Mouse (Mus musculus): ENCODE results near the gene AL607142.1. TPM values are rescaled to one million over a fixed set of nuclear protein-coding genes. Genes with fewer than 3 reads are reported as not detected.

AL607142.1 gene
- polyA plus RNA-seq, 1 experiment from 2014 or later = not detected

GRCm38 (mm10) chr4:120032320-120032983 is 32.3 kb upstream of the AL607142.1 start:
- Histone ChIP-seq H3K27ac (no peak overlapping the region), H3K4me2 (ENCODE audit: low read length) (peak overlapping the region; percentile 97), H3K27me3 (ENCODE audit: insufficient read depth, low read length) (peaks cover 17% of the 10 kb centered on the region), H3K4me1 (replicated peaks; ENCODE audit: insufficient read depth, low read length) (peaks cover 4% of the 10 kb centered on the region), H3K4me3 (replicated peaks; ENCODE audit: low read depth, low read length) (peak overlapping the region; percentile 51), H3K9me3 (replicated peaks; ENCODE audit: low read length) (no peaks in the 10 kb centered on the region), H3K9ac (ENCODE audit: low read depth, low read length) (peak overlapping the region; percentile 47; the same call in 1 of the 2 replicates), H3K36me3 (ENCODE audit: insufficient read depth, low read length) (no peaks in the 10 kb centered on the region)
- peak; percentile 63 for DNase-seq (ENCODE audit: low spot score)
- WGBS = under 1% methylated on average over 57 of the region's 70 CpGs
- TF ChIP-seq CTCF (IDR thresholded peaks at IDR 0.05; ENCODE audit: low read depth) = no peak
- peak; percentile 76 for ATAC-seq (replicated peaks; ENCODE audit: low FRiP score, low read depth)

- Histone ChIP-seq H3K9ac (ENCODE audit: low read depth, low read length) (peak overlapping the region; percentile 47; the same call in 1 of the 2 replicates), H3K36me3 (ENCODE audit: insufficient read depth, low read length) (no peaks in the 10 kb centered on the region), H3K27ac (no peak overlapping the region), H3K4me3 (replicated peaks; ENCODE audit: low read depth, low read length) (peak overlapping the region; percentile 51), H3K4me1 (replicated peaks; ENCODE audit: insufficient read depth, low read length) (peaks cover 4% of the 10 kb centered on the region), H3K4me2 (ENCODE audit: low read length) (peak overlapping the region; percentile 97), H3K27me3 (ENCODE audit: insufficient read depth, low read length) (peaks cover 17% of the 10 kb centered on the region), H3K9me3 (replicated peaks; ENCODE audit: low read length) (no peaks in the 10 kb centered on the region)
- under 1% methylated on average over 27 of the region's 38 CpGs for WGBS
- ATAC-seq (replicated peaks; ENCODE audit: low FRiP score, low read depth) = no peak
- TF ChIP-seq CTCF (IDR thresholded peaks at IDR 0.05; ENCODE audit: low read depth) = no peak
- DNase-seq (ENCODE audit: low spot score) = no peak
These were observed 31.8 kb upstream of the AL607142.1 start for GRCm38 (mm10) chr4:120032984-120033355.

DNA sequence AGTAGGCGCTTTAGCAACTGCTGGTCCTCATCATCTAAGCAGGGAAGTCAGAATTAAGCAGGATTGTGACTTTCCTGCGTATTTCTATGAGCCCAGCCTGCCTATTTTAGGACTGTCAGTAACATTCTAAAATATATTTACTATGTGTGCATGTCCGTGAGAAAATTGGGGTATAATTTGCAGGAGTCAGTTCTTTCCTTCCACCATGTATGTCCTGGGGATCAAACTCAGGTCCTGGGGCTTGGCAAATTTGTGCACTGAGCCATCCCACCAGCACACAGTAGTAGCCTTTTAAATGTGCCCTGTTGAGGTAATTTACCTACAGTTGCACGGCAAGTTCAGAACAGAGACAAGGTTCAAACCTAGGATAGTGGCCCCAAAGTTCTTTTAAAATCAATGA is 28.5 kb upstream of the AL607142.1 start:
- ATAC-seq (replicated peaks; ENCODE audit: low FRiP score, low read depth) (no peak), DNase-seq (ENCODE audit: low spot score) (no peak)
- Histone ChIP-seq H3K4me2 (ENCODE audit: low read length) (no peak overlapping the region), H3K4me1 (replicated peaks; ENCODE audit: insufficient read depth, low read length) (peaks cover 4% of the 10 kb centered on the region), H3K9me3 (replicated peaks; ENCODE audit: low read length) (no peaks in the 10 kb centered on the region), H3K27me3 (ENCODE audit: insufficient read depth, low read length) (peaks cover 17% of the 10 kb centered on the region), H3K4me3 (replicated peaks; ENCODE audit: low read depth, low read length) (no peak overlapping the region), H3K36me3 (ENCODE audit: insufficient read depth, low read length) (no peaks in the 10 kb centered on the region), H3K27ac (no peak overlapping the region), H3K9ac (ENCODE audit: low read depth, low read length) (no peak overlapping the region)
- 89% methylated on average over 4 of the region's 4 CpGs for WGBS
- TF ChIP-seq CTCF (IDR thresholded peaks at IDR 0.05; ENCODE audit: low read depth) = no peak

- 39% methylated on average over 7 of the region's 7 CpGs for WGBS
- Histone ChIP-seq H3K9ac (ENCODE audit: low read depth, low read length) (no peak overlapping the region), H3K4me1 (replicated peaks; ENCODE audit: insufficient read depth, low read length) (peaks cover 4% of the 10 kb centered on the region), H3K9me3 (replicated peaks; ENCODE audit: low read length) (no peaks in the 10 kb centered on the region), H3K27ac (no peak overlapping the region), H3K36me3 (ENCODE audit: insufficient read depth, low read length) (no peaks in the 10 kb centered on the region), H3K4me2 (ENCODE audit: low read length) (no peak overlapping the region), H3K27me3 (ENCODE audit: insufficient read depth, low read length) (peaks cover 17% of the 10 kb centered on the region), H3K4me3 (replicated peaks; ENCODE audit: low read depth, low read length) (no peak overlapping the region)
- no peak for TF ChIP-seq CTCF (IDR thresholded peaks at IDR 0.05; ENCODE audit: low read depth)
- ATAC-seq (replicated peaks; ENCODE audit: low FRiP score, low read depth) = no peak
- DNase-seq (ENCODE audit: low spot score) = no peak
These were observed 27.8 kb upstream of the AL607142.1 start for GRCm38 (mm10) chr4:120037007-120037406.

GRCm38 (mm10) chr4:120041520-120041919 is 23.3 kb upstream of the AL607142.1 start:
- Histone ChIP-seq H3K4me1 (replicated peaks; ENCODE audit: insufficient read depth, low read length) (no peaks in the 10 kb centered on the region), H3K4me3 (replicated peaks; ENCODE audit: low read depth, low read length) (no peak overlapping the region), H3K27me3 (ENCODE audit: insufficient read depth, low read length) (no peaks in the 10 kb centered on the region), H3K9ac (ENCODE audit: low read depth, low read length) (no peak overlapping the region), H3K4me2 (ENCODE audit: low read length) (no peak overlapping the region), H3K36me3 (ENCODE audit: insufficient read depth, low read length) (no peaks in the 10 kb centered on the region), H3K27ac (no peak overlapping the region), H3K9me3 (replicated peaks; ENCODE audit: low read length) (no peaks in the 10 kb centered on the region)
- no peak for TF ChIP-seq CTCF (IDR thresholded peaks at IDR 0.05; ENCODE audit: low read depth)
- WGBS = 87% methylated on average over 2 of the region's 2 CpGs
- no peak for ATAC-seq (replicated peaks; ENCODE audit: low FRiP score, low read depth)
- DNase-seq (ENCODE audit: low spot score) = no peak

GRCm38 (mm10) chr4:120042480-120042879 is 22.3 kb upstream of the AL607142.1 start:
- no peak overlapping the region for H3K4me3 ChIP-seq (replicated peaks; ENCODE audit: low read depth, low read length)
- H3K36me3 ChIP-seq (ENCODE audit: insufficient read depth, low read length) = no peaks in the 10 kb centered on the region
- no peak for DNase-seq (ENCODE audit: low spot score)
- TF ChIP-seq CTCF (IDR thresholded peaks at IDR 0.05; ENCODE audit: low read depth) = no peak
- no peak for ATAC-seq (replicated peaks; ENCODE audit: low FRiP score, low read depth)
- WGBS = 77% methylated on average over 7 of the region's 7 CpGs
- no peaks in the 10 kb centered on the region for H3K27me3 ChIP-seq (ENCODE audit: insufficient read depth, low read length)
- no peaks in the 10 kb centered on the region for H3K9me3 ChIP-seq (replicated peaks; ENCODE audit: low read length)
- no peaks in the 10 kb centered on the region for H3K4me1 ChIP-seq (replicated peaks; ENCODE audit: insufficient read depth, low read length)
- no peak overlapping the region for H3K27ac ChIP-seq
- H3K4me2 ChIP-seq (ENCODE audit: low read length) = no peak overlapping the region
- no peak overlapping the region for H3K9ac ChIP-seq (ENCODE audit: low read depth, low read length)

- DNase-seq (ENCODE audit: low spot score) = no peak
- ATAC-seq (replicated peaks; ENCODE audit: low FRiP score, low read depth) = no peak
- Histone ChIP-seq H3K36me3 (ENCODE audit: insufficient read depth, low read length) (no peaks in the 10 kb centered on the region), H3K4me2 (ENCODE audit: low read length) (no peak overlapping the region), H3K27ac (no peak overlapping the region), H3K4me1 (replicated peaks; ENCODE audit: insufficient read depth, low read length) (no peaks in the 10 kb centered on the region), H3K9ac (ENCODE audit: low read depth, low read length) (no peak overlapping the region), H3K27me3 (ENCODE audit: insufficient read depth, low read length) (no peaks in the 10 kb centered on the region), H3K9me3 (replicated peaks; ENCODE audit: low read length) (no peaks in the 10 kb centered on the region), H3K4me3 (replicated peaks; ENCODE audit: low read depth, low read length) (no peak overlapping the region)
- 89% methylated on average over 5 of the region's 5 CpGs for WGBS
- no peak for TF ChIP-seq CTCF (IDR thresholded peaks at IDR 0.05; ENCODE audit: low read depth)
These were observed 20.2 kb upstream of the AL607142.1 start for GRCm38 (mm10) chr4:120044612-120045011.

All from kidney, postnatal 0 days (tissue).